Mouse (Mus musculus) A20 (cell line): Measurements from ENCODE around the gene Skp2.

Experiments
- DNase-seq: peaks from one replicate; pipeline ENCODE4 v3.0.0-alpha.2; 2011; ENCODE audit warnings: low read depth, low spot score

The Skp2 gene

GRCm38 (mm10) chr15:9114131-9114530 is 41.1 kb downstream of the Skp2 start:
- DNase-seq: no peak

- no peak for DNase-seq
Measured at GRCm38 (mm10) chr15:9113556-9113955, 41.7 kb downstream of the Skp2 start.

GRCm38 (mm10) chr15:9111648-9112047 is 43.6 kb downstream of the Skp2 start:
- no peak for DNase-seq

GRCm38 (mm10) chr15:9110526-9111347 is 44.5 kb downstream of the Skp2 start:
- DNase-seq: peak; percentile 20

GRCm38 (mm10) chr15:9106303-9107074 is 48.7 kb downstream of the Skp2 start:
- DNase-seq: no peak

GRCm38 (mm10) chr15:9100446-9101077 is 54.7 kb downstream of the Skp2 start:
- no peak for DNase-seq

- DNase-seq: no peak
Measured at GRCm38 (mm10) chr15:9096865-9097264, 58.4 kb downstream of the Skp2 start.

GRCm38 (mm10) chr15:9094366-9094750 is 60.9 kb downstream of the Skp2 start:
- no peak for DNase-seq

- no peak for DNase-seq
Measured at GRCm38 (mm10) chr15:9093598-9094365, 61.4 kb downstream of the Skp2 start.

- no peak for DNase-seq
Measured at GRCm38 (mm10) chr15:9090662-9091061, 64.6 kb downstream of the Skp2 start.

GRCm38 (mm10) chr15:9089136-9089720 is 66.0 kb downstream of the Skp2 start:
- no peak for DNase-seq

- DNase-seq: no peak
Measured at GRCm38 (mm10) chr15:9088683-9089072, 66.5 kb downstream of the Skp2 start.

GRCm38 (mm10) chr15:9087895-9088682 is 67.1 kb downstream of the Skp2 start:
- no peak for DNase-seq

- DNase-seq: no peak
Measured at GRCm38 (mm10) chr15:9087421-9087820, 67.8 kb downstream of the Skp2 start.

- DNase-seq: no peak
Measured at GRCm38 (mm10) chr15:9086813-9087212, 68.4 kb downstream of the Skp2 start.

- no peak for DNase-seq
Measured at GRCm38 (mm10) chr15:9082753-9083152, 72.5 kb downstream of the Skp2 start.

GRCm38 (mm10) chr15:9081294-9081693 is 73.9 kb downstream of the Skp2 start:
- DNase-seq: no peak

- no peak for DNase-seq
Measured at GRCm38 (mm10) chr15:9080206-9080605, 75.0 kb downstream of the Skp2 start.

GRCm38 (mm10) chr15:9079626-9080025 is 75.6 kb downstream of the Skp2 start:
- DNase-seq: no peak

- peak; percentile 20 for DNase-seq
Measured at GRCm38 (mm10) chr15:9078481-9079300, 76.5 kb downstream of the Skp2 start.
